Comparison of ENCODE assay signal across 15 mouse cellular contexts in genomic region chr17:66558404-66559317, GRCm38 (mm10). TPM values are rescaled to one million over a fixed set of nuclear protein-coding genes. Genes with fewer than 3 reads are reported as not detected.
DNase-seq lines count a peak whose midpoint lies in the region; ATAC-seq and TF ChIP-seq lines count a peak whose summit lies in the region.
"Had no signal": no experiment of that assay in that cellular context is flagged by ENCODE, and none has a peak within 500 bp of the region (broad histone marks: within the 10 kb centered on the region; RNA-seq: fewer than 3 reads in every experiment).

No protein-coding gene starts in this region.

- peak; percentile 26; the same call in 1 of the 2 replicates for TF ChIP-seq CTCF in forebrain, postnatal 0 days (IDR thresholded peaks at IDR 0.05; ENCODE audit: low read depth)
- TF ChIP-seq CTCF in liver, postnatal 0 days (IDR thresholded peaks at IDR 0.05; ENCODE audit: low read depth) = peak; percentile 43

- DNase-seq in forebrain, postnatal 0 days = no peak
- no peak for DNase-seq in forebrain, embryonic 10.5 days (ENCODE audit: extremely low spot score, low spot score)
- DNase-seq in liver, postnatal 0 days = no peak
- peak; percentile 71 for DNase-seq in ES-CJ7 (ENCODE audit: low read depth, low spot score)
- DNase-seq in c-Kit-positive CD71-positive TER-119-positive erythroid progenitor cells, embryonic 14.5 days (ENCODE audit: low spot score) = no peak
- DNase-seq: kidney, postnatal 14 days; right cerebral cortex, postnatal 14 days had no signal

- no peak overlapping the region for H3K9ac ChIP-seq in forebrain, postnatal 0 days
- H3K9ac ChIP-seq in liver, postnatal 0 days (replicated peaks) = no peak overlapping the region
- no peak overlapping the region for H3K9ac ChIP-seq in liver, embryonic 12.5 days
- H3K9ac ChIP-seq in neural tube, embryonic 15.5 days (replicated peaks) = no peak overlapping the region
- H3K9ac ChIP-seq: limb, embryonic 12.5 days had no signal

- no peak overlapping the region for H3K27ac ChIP-seq in forebrain, postnatal 0 days (ENCODE audit: low read depth, low read length)
- H3K27ac ChIP-seq in forebrain, embryonic 10.5 days = no peak overlapping the region
- H3K27ac ChIP-seq in liver, postnatal 0 days (ENCODE audit: low read depth) = no peak overlapping the region
- H3K27ac ChIP-seq in liver, embryonic 12.5 days = no peak overlapping the region
- no peak overlapping the region for H3K27ac ChIP-seq in neural tube, embryonic 15.5 days (replicated peaks)
- H3K27ac ChIP-seq: limb, embryonic 12.5 days had no signal

- H3K27me3 ChIP-seq in forebrain, postnatal 0 days (ENCODE audit: insufficient read depth, low read length) = no peaks in the 10 kb centered on the region; the same call in 1 of the 2 replicates
- no peaks in the 10 kb centered on the region for H3K27me3 ChIP-seq in forebrain, embryonic 10.5 days (ENCODE audit: poor library complexity, severe bottlenecking)
- no peaks in the 10 kb centered on the region for H3K27me3 ChIP-seq in liver, postnatal 0 days (ENCODE audit: insufficient read depth, low read length)
- no peaks in the 10 kb centered on the region for H3K27me3 ChIP-seq in liver, embryonic 12.5 days (replicated peaks)
- no peaks in the 10 kb centered on the region for H3K27me3 ChIP-seq in neural tube, embryonic 15.5 days (replicated peaks)
- H3K27me3 ChIP-seq: limb, embryonic 12.5 days had no signal

- no peaks in the 10 kb centered on the region for H3K9me3 ChIP-seq in forebrain, postnatal 0 days (ENCODE audit: low read length)
- H3K9me3 ChIP-seq in forebrain, embryonic 10.5 days = no peaks in the 10 kb centered on the region
- no peaks in the 10 kb centered on the region for H3K9me3 ChIP-seq in liver, postnatal 0 days (ENCODE audit: low read length)
- no peaks in the 10 kb centered on the region for H3K9me3 ChIP-seq in liver, embryonic 12.5 days (replicated peaks)
- no peaks in the 10 kb centered on the region for H3K9me3 ChIP-seq in neural tube, embryonic 15.5 days (replicated peaks)
- H3K9me3 ChIP-seq: limb, embryonic 12.5 days had no signal

- no peak for TF ChIP-seq EP300 in liver, postnatal 0 days (IDR thresholded peaks at IDR 0.05; ENCODE audit: low read depth)

- no peaks in the 10 kb centered on the region for H3K36me3 ChIP-seq in forebrain, postnatal 0 days (ENCODE audit: insufficient read depth)
- H3K36me3 ChIP-seq in forebrain, embryonic 10.5 days (replicated peaks) = no peaks in the 10 kb centered on the region
- H3K36me3 ChIP-seq in liver, postnatal 0 days (replicated peaks; ENCODE audit: insufficient read depth, low read length) = no peaks in the 10 kb centered on the region
- no peaks in the 10 kb centered on the region for H3K36me3 ChIP-seq in liver, embryonic 12.5 days
- H3K36me3 ChIP-seq in neural tube, embryonic 15.5 days = no peaks in the 10 kb centered on the region
- H3K36me3 ChIP-seq: limb, embryonic 12.5 days had no signal

- 92% methylated on average over 17 of the region's 17 CpGs for WGBS in forebrain, postnatal 0 days
- WGBS in forebrain, embryonic 10.5 days = 93% methylated on average over 17 of the region's 17 CpGs
- WGBS in liver, postnatal 0 days (ENCODE audit: insufficient replicate concordance) = 80% methylated on average over 17 of the region's 17 CpGs
- WGBS in liver, embryonic 12.5 days (ENCODE audit: insufficient replicate concordance) = 79% methylated on average over 17 of the region's 17 CpGs
- 67% methylated on average over 17 of the region's 17 CpGs for WGBS in neural tube, embryonic 15.5 days

- no peak overlapping the region for H3K4me2 ChIP-seq in forebrain, postnatal 0 days (ENCODE audit: low read depth)
- H3K4me2 ChIP-seq in liver, postnatal 0 days (ENCODE audit: low read depth, low read length) = no peak overlapping the region
- no peak overlapping the region for H3K4me2 ChIP-seq in liver, embryonic 12.5 days
- H3K4me2 ChIP-seq in neural tube, embryonic 15.5 days = no peak overlapping the region
- H3K4me2 ChIP-seq: limb, embryonic 12.5 days had no signal

- H3K4me3 ChIP-seq in forebrain, postnatal 0 days (ENCODE audit: low read depth, low read length) = no peak overlapping the region
- no peak overlapping the region for H3K4me3 ChIP-seq in forebrain, embryonic 10.5 days
- H3K4me3 ChIP-seq in liver, postnatal 0 days (ENCODE audit: low read depth, low read length) = no peak overlapping the region
- H3K4me3 ChIP-seq in liver, embryonic 12.5 days = no peak overlapping the region
- no peak overlapping the region for H3K4me3 ChIP-seq in neural tube, embryonic 15.5 days (replicated peaks)
- H3K4me3 ChIP-seq: limb, embryonic 12.5 days had no signal

- ATAC-seq in forebrain, postnatal 0 days = no peak
- ATAC-seq in liver, postnatal 0 days = no peak
- no peak for ATAC-seq in liver, embryonic 12.5 days
- ATAC-seq in neural tube, embryonic 15.5 days (ENCODE audit: low FRiP score) = peak; percentile 74
- no peak for ATAC-seq in erythroblast, adult 5-6 weeks (replicated peaks; ENCODE audit: low FRiP score, poor library complexity, severe bottlenecking)
- ATAC-seq: hindbrain, embryonic 16.5 days had no signal

- H3K4me1 ChIP-seq in forebrain, postnatal 0 days (ENCODE audit: insufficient read depth) = no peaks in the 10 kb centered on the region
- no peaks in the 10 kb centered on the region for H3K4me1 ChIP-seq in forebrain, embryonic 10.5 days
- no peaks in the 10 kb centered on the region for H3K4me1 ChIP-seq in liver, postnatal 0 days (ENCODE audit: insufficient read depth)
- H3K4me1 ChIP-seq in liver, embryonic 12.5 days = no peaks in the 10 kb centered on the region
- no peaks in the 10 kb centered on the region for H3K4me1 ChIP-seq in neural tube, embryonic 15.5 days
- H3K4me1 ChIP-seq: limb, embryonic 12.5 days had no signal

RNA-seq across cellular contexts. Expression of gene Themis3, which starts 35.8 kb away (rescaled TPM):
- 0.08 TPM in 1 of 2 replicates, not detected in the other for total RNA-seq in forebrain, postnatal 0 days (2014; rRNA removed)
- polyA plus RNA-seq in forebrain, postnatal 0 days (2015; fragmentation: Nextera tagmentation; extraction: Ambion mirVana) = not detected in 2 replicates
- polyA plus RNA-seq in forebrain, embryonic 10.5 days (2016; fragmentation: Nextera tagmentation; extraction: Ambion mirVana) = 0.06 and 0.07 TPM in 2 replicates
- polyA plus RNA-seq in liver, postnatal 0 days (2015; fragmentation: Nextera tagmentation; extraction: Ambion mirVana) = 0.04 TPM in 1 of 2 replicates, not detected in the other
- polyA plus RNA-seq in liver, embryonic 12.5 days (2016; fragmentation: Nextera tagmentation; extraction: Ambion mirVana) = not detected in 2 replicates
- polyA plus RNA-seq in neural tube, embryonic 15.5 days (2015; fragmentation: Nextera tagmentation; extraction: Ambion mirVana) = 0.14 TPM in 1 of 2 replicates, not detected in the other
- not detected in 2 replicates for total RNA-seq in erythroblast, adult 5-6 weeks (2015; ENCODE audit: low replicate concordance)
- total RNA-seq in erythroblast, adult 5-6 weeks (2017; ENCODE audit: low replicate concordance) = not detected in 2 replicates
- total RNA-seq: megakaryocyte-erythroid progenitor cell, adult 5-6 weeks had no signal
- polyA plus RNA-seq: C2C12; embryonic facial prominence, embryonic 14.5 days; hindbrain, embryonic 16.5 days; limb, embryonic 12.5 days had no signal

RNA-seq across cellular contexts. Expression of gene Rab12, which starts 39.1 kb away (rescaled TPM):
- 132 and 148 TPM in 2 replicates for total RNA-seq in forebrain, postnatal 0 days (2014; rRNA removed)
- 86.4 and 94.5 TPM in 2 replicates for polyA plus RNA-seq in forebrain, postnatal 0 days (2015; fragmentation: Nextera tagmentation; extraction: Ambion mirVana)
- 24.8 and 26.4 TPM in 2 replicates for polyA plus RNA-seq in forebrain, embryonic 10.5 days (2016; fragmentation: Nextera tagmentation; extraction: Ambion mirVana)
- 8.2 and 10.7 TPM in 2 replicates for polyA plus RNA-seq in liver, postnatal 0 days (2015; fragmentation: Nextera tagmentation; extraction: Ambion mirVana)
- polyA plus RNA-seq in liver, embryonic 12.5 days (2016; fragmentation: Nextera tagmentation; extraction: Ambion mirVana) = 12.4 and 14.7 TPM in 2 replicates
- polyA plus RNA-seq in neural tube, embryonic 15.5 days (2015; fragmentation: Nextera tagmentation; extraction: Ambion mirVana) = 72.6 and 82.6 TPM in 2 replicates
- 5.0 and 5.6 TPM in 2 replicates for total RNA-seq in erythroblast, adult 5-6 weeks (2015; ENCODE audit: low replicate concordance)
- total RNA-seq in erythroblast, adult 5-6 weeks (2017; ENCODE audit: low replicate concordance) = 5.3 and 10.1 TPM in 2 replicates
